Mouse (Mus musculus): ENCODE measurements at regions not wholly inside any gene's neighbourhood (a gene's known extent, or its start where the extent isn't known, plus 50 kb on each side); places are given as distances from the start of the nearest gene placed in this dataset.
A peak's percentile ranks its signal among the peaks of the same experiment; 100 is the strongest.

GRCm38 (mm10) chr4:142597214-142597613 lies 358.0 kb upstream of the Kazn start:
- no peak for DNase-seq (ENCODE audit: low spot score)
- WGBS = 36% methylated on average over 4 of the region's 4 CpGs
- Histone ChIP-seq H3K4me1 (peaks cover 11% of the 10 kb centered on the region), H3K4me3 (no peak overlapping the region), H3K27me3 (ENCODE audit: low read depth, poor library complexity, severe bottlenecking) (no peaks in the 10 kb centered on the region), H3K9me3 (replicated peaks) (no peaks in the 10 kb centered on the region), H3K27ac (no peak overlapping the region), H3K36me3 (no peaks in the 10 kb centered on the region)

- Histone ChIP-seq H3K9me3 (replicated peaks) (no peaks in the 10 kb centered on the region), H3K36me3 (no peaks in the 10 kb centered on the region), H3K27ac (peak overlapping the region; percentile 54; the same call in 1 of the 2 replicates), H3K4me1 (peaks cover 25% of the 10 kb centered on the region), H3K4me3 (no peak overlapping the region), H3K27me3 (ENCODE audit: low read depth, poor library complexity, severe bottlenecking) (no peaks in the 10 kb centered on the region)
- 66% methylated on average over 7 of the region's 7 CpGs for WGBS
- DNase-seq (ENCODE audit: low spot score) = no peak
These were observed 350.0 kb upstream of the Kazn start for GRCm38 (mm10) chr4:142589084-142589741.

- Histone ChIP-seq H3K36me3 (no peaks in the 10 kb centered on the region), H3K27me3 (ENCODE audit: low read depth, poor library complexity, severe bottlenecking) (no peaks in the 10 kb centered on the region), H3K27ac (peak overlapping the region; percentile 34; the same call in 1 of the 2 replicates), H3K9me3 (replicated peaks) (no peaks in the 10 kb centered on the region), H3K4me3 (no peak overlapping the region), H3K4me1 (peaks cover 25% of the 10 kb centered on the region)
- no peak for DNase-seq (ENCODE audit: low spot score)
- WGBS = 65% methylated on average over 24 of the region's 24 CpGs
These were observed 349.4 kb upstream of the Kazn start for GRCm38 (mm10) chr4:142588418-142589083.

- no peak overlapping the region for H3K27ac ChIP-seq
- no peaks in the 10 kb centered on the region for H3K27me3 ChIP-seq (ENCODE audit: low read depth, poor library complexity, severe bottlenecking)
- WGBS = 89% methylated on average over 22 of the region's 22 CpGs
- peaks cover 25% of the 10 kb centered on the region for H3K4me1 ChIP-seq
- H3K36me3 ChIP-seq = no peaks in the 10 kb centered on the region
- no peak for DNase-seq (ENCODE audit: low spot score)
- H3K4me3 ChIP-seq = no peak overlapping the region
- H3K9me3 ChIP-seq (replicated peaks) = no peaks in the 10 kb centered on the region
These were observed 348.3 kb upstream of the Kazn start for GRCm38 (mm10) chr4:142587345-142588035.

GRCm38 (mm10) chr4:142578536-142578935 lies 339.3 kb upstream of the Kazn start:
- no peak for DNase-seq (ENCODE audit: low spot score)
- H3K27me3 ChIP-seq (ENCODE audit: low read depth, poor library complexity, severe bottlenecking) = no peaks in the 10 kb centered on the region
- peaks cover 20% of the 10 kb centered on the region for H3K4me1 ChIP-seq
- no peaks in the 10 kb centered on the region for H3K36me3 ChIP-seq
- 86% methylated on average over 4 of the region's 4 CpGs for WGBS
- H3K4me3 ChIP-seq = no peak overlapping the region
- no peak overlapping the region for H3K27ac ChIP-seq
- H3K9me3 ChIP-seq (replicated peaks) = no peaks in the 10 kb centered on the region

GRCm38 (mm10) chr4:142577519-142577918 lies 338.3 kb upstream of the Kazn start:
- Histone ChIP-seq H3K36me3 (no peaks in the 10 kb centered on the region), H3K9me3 (replicated peaks) (no peaks in the 10 kb centered on the region), H3K27me3 (ENCODE audit: low read depth, poor library complexity, severe bottlenecking) (no peaks in the 10 kb centered on the region), H3K4me1 (peaks cover 20% of the 10 kb centered on the region), H3K4me3 (no peak overlapping the region), H3K27ac (no peak overlapping the region)
- no peak for DNase-seq (ENCODE audit: low spot score)
- WGBS = 68% methylated on average over 4 of the region's 4 CpGs

- no peak for DNase-seq (ENCODE audit: low spot score)
- H3K36me3 ChIP-seq = no peaks in the 10 kb centered on the region
- 88% methylated on average over 1 of the region's 1 CpGs for WGBS
- no peaks in the 10 kb centered on the region for H3K9me3 ChIP-seq (replicated peaks)
- no peak overlapping the region for H3K4me3 ChIP-seq
- peaks cover 20% of the 10 kb centered on the region for H3K4me1 ChIP-seq
- no peaks in the 10 kb centered on the region for H3K27me3 ChIP-seq (ENCODE audit: low read depth, poor library complexity, severe bottlenecking)
- H3K27ac ChIP-seq = no peak overlapping the region
These were observed 335.3 kb upstream of the Kazn start for GRCm38 (mm10) chr4:142574528-142574927.

GRCm38 (mm10) chr4:142570712-142571111 lies 331.5 kb upstream of the Kazn start:
- 85% methylated on average over 7 of the region's 7 CpGs for WGBS
- H3K4me1 ChIP-seq = no peaks in the 10 kb centered on the region; the same call in 1 of the 2 replicates
- H3K27me3 ChIP-seq (ENCODE audit: low read depth, poor library complexity, severe bottlenecking) = no peaks in the 10 kb centered on the region

GRCm38 (mm10) chr4:142568556-142568955 lies 329.4 kb upstream of the Kazn start:
- no peaks in the 10 kb centered on the region for H3K27me3 ChIP-seq (ENCODE audit: low read depth, poor library complexity, severe bottlenecking)
- no peaks in the 10 kb centered on the region for H3K9me3 ChIP-seq (replicated peaks)
- DNase-seq (ENCODE audit: low spot score) = no peak
- no peaks in the 10 kb centered on the region; the same call in 1 of the 2 replicates for H3K4me1 ChIP-seq
- 85% methylated on average over 6 of the region's 6 CpGs for WGBS
- H3K36me3 ChIP-seq = no peaks in the 10 kb centered on the region
- H3K27ac ChIP-seq = no peak overlapping the region
- no peak overlapping the region for H3K4me3 ChIP-seq

More at GRCm38 (mm10) chr4:142570712-142571111, 331.5 kb upstream of the Kazn start:
- H3K36me3 ChIP-seq = no peaks in the 10 kb centered on the region
- no peak overlapping the region for H3K4me3 ChIP-seq
- DNase-seq (ENCODE audit: low spot score) = no peak
- no peak overlapping the region for H3K27ac ChIP-seq
- H3K9me3 ChIP-seq (replicated peaks) = no peaks in the 10 kb centered on the region

- WGBS = 53% methylated on average over 3 of the region's 3 CpGs
- no peaks in the 10 kb centered on the region for H3K27me3 ChIP-seq (ENCODE audit: low read depth, poor library complexity, severe bottlenecking)
- no peaks in the 10 kb centered on the region for H3K36me3 ChIP-seq
- H3K4me3 ChIP-seq = no peak overlapping the region
- H3K9me3 ChIP-seq (replicated peaks) = no peaks in the 10 kb centered on the region
- no peak for DNase-seq (ENCODE audit: low spot score)
- H3K4me1 ChIP-seq = no peaks in the 10 kb centered on the region
- H3K27ac ChIP-seq = no peak overlapping the region
These were observed 315.5 kb upstream of the Kazn start for GRCm38 (mm10) chr4:142554716-142555115.

GRCm38 (mm10) chr4:142545871-142546270 lies 306.7 kb upstream of the Kazn start:
- WGBS = 89% methylated on average over 1 of the region's 1 CpGs
- H3K27ac ChIP-seq = no peak overlapping the region
- DNase-seq (ENCODE audit: low spot score) = no peak
- H3K4me3 ChIP-seq = no peak overlapping the region
- no peaks in the 10 kb centered on the region for H3K27me3 ChIP-seq (ENCODE audit: low read depth, poor library complexity, severe bottlenecking)
- H3K4me1 ChIP-seq = peaks cover 5% of the 10 kb centered on the region; the same call in 1 of the 2 replicates
- no peaks in the 10 kb centered on the region for H3K36me3 ChIP-seq
- no peaks in the 10 kb centered on the region for H3K9me3 ChIP-seq (replicated peaks)

- Histone ChIP-seq H3K9me3 (replicated peaks) (no peaks in the 10 kb centered on the region), H3K4me3 (no peak overlapping the region)
- 67% methylated on average over 1 of the region's 1 CpGs for WGBS
These were observed 306.0 kb upstream of the Kazn start for GRCm38 (mm10) chr4:142545187-142545586.

GRCm38 (mm10) chr4:142544736-142545135 lies 305.5 kb upstream of the Kazn start:
- H3K27ac ChIP-seq = no peak overlapping the region
- no peak for DNase-seq (ENCODE audit: low spot score)
- WGBS = 88% methylated on average over 8 of the region's 8 CpGs
- H3K4me3 ChIP-seq = no peak overlapping the region
- H3K36me3 ChIP-seq = no peaks in the 10 kb centered on the region
- H3K9me3 ChIP-seq (replicated peaks) = no peaks in the 10 kb centered on the region
- peaks cover 5% of the 10 kb centered on the region; the same call in 1 of the 2 replicates for H3K4me1 ChIP-seq
- no peaks in the 10 kb centered on the region for H3K27me3 ChIP-seq (ENCODE audit: low read depth, poor library complexity, severe bottlenecking)

More at GRCm38 (mm10) chr4:142545187-142545586, 306.0 kb upstream of the Kazn start:
- Histone ChIP-seq H3K27me3 (ENCODE audit: low read depth, poor library complexity, severe bottlenecking) (no peaks in the 10 kb centered on the region), H3K4me1 (peaks cover 5% of the 10 kb centered on the region; the same call in 1 of the 2 replicates), H3K36me3 (no peaks in the 10 kb centered on the region), H3K27ac (no peak overlapping the region)
- no peak for DNase-seq (ENCODE audit: low spot score)
